13 mouse cellular contexts compared by ENCODE assay signal in genomic region chr3:149404691-149405090, GRCm38 (mm10).
"Had no signal": no experiment of that assay in that cellular context is flagged by ENCODE, and none has a peak within 500 bp of the region (broad histone marks: within the 10 kb centered on the region; RNA-seq: fewer than 3 reads in every experiment).

No protein-coding gene starts in this region.

- H3K36me3 ChIP-seq: limb, embryonic 10.5 days; liver, embryonic 15.5 days; neural tube, embryonic 15.5 days had no signal

- H3K27me3 ChIP-seq: liver, embryonic 15.5 days; neural tube, embryonic 15.5 days had no signal

- ATAC-seq: lung, postnatal 0 days had no signal

- H3K4me1 ChIP-seq: liver, embryonic 15.5 days had no signal

- H3K27ac ChIP-seq: left cerebral cortex, adult 2 months; limb, embryonic 10.5 days; liver, embryonic 15.5 days; neural tube, embryonic 15.5 days had no signal

- H3K9ac ChIP-seq: liver, embryonic 15.5 days; neural tube, embryonic 15.5 days had no signal

- H3K4me3 ChIP-seq: left cerebral cortex, adult 2 months; limb, embryonic 10.5 days; liver, embryonic 15.5 days; myocyte; neural tube, embryonic 15.5 days had no signal

- DNase-seq: kidney, postnatal 25 days; lung, adult 2 months; lung, postnatal 36 days; midbrain, embryonic 14.5 days; thymus, adult 2 months; thymus, postnatal 25 days had no signal

- H3K4me2 ChIP-seq: liver, embryonic 11.5 days; liver, embryonic 15.5 days; neural tube, embryonic 15.5 days had no signal

- H3K9me3 ChIP-seq: limb, embryonic 10.5 days; liver, embryonic 15.5 days; neural tube, embryonic 15.5 days had no signal
